Mouse (Mus musculus) testis, adult 2 months (tissue): Measurements from ENCODE around the gene Zfp536.

ENCODE experiments used
- CTCF ChIP-seq: fragments of 200-500 bp; IDR thresholded peaks from 2 replicates; pipeline ENCODE4 v1.5.1; 2012; ENCODE audit warnings: low read depth, mild to moderate bottlenecking, inconsistent platforms, low read length, moderate library complexity; ENCODE audit not compliant: control insufficient read depth, insufficient read depth, insufficient replicate concordance
- POLR2A ChIP-seq: fragments of 200-500 bp; IDR thresholded peaks from 2 replicates; pipeline ENCODE4 v1.6.1; 2012; ENCODE audit warnings: low read depth, mild to moderate bottlenecking, inconsistent platforms, low read length, moderate library complexity; ENCODE audit not compliant: control insufficient read depth

- no peak for TF ChIP-seq CTCF
- TF ChIP-seq POLR2A: no peak
Observed at GRCm38 (mm10) chr7:37600318-37600717, 173.1 kb downstream of the Zfp536 start.
